Mouse (Mus musculus) limb, embryonic 12.5 days (tissue): ENCODE results near the gene Slc25a45. TPM values are rescaled to one million over a fixed set of nuclear protein-coding genes. Genes with fewer than 3 reads are reported as not detected.

ENCODE experiments used
- ATAC-seq: fragments of 200-750 bp; cut with Nextera tagmentation; 2 replicates; pipeline ENCODE4 v1.8.0; 2017; ENCODE audit warnings: low read depth, moderate TSS enrichment; ENCODE audit not compliant: insufficient number of reproducible peaks, insufficient read depth, low FRiP score, low TSS enrichment
- H3K27ac ChIP-seq: fragments of 300-500 bp; sonication (generic); 2 replicates; pipeline ENCODE4 v1.5.1; 2016; ENCODE audit warnings: mild to moderate bottlenecking, moderate library complexity
- H3K27me3 ChIP-seq: fragments of 300-500 bp; sonication (generic); 2 replicates; pipeline ENCODE4 v1.6.1; 2016; ENCODE audit warnings: mild to moderate bottlenecking, moderate library complexity
- H3K36me3 ChIP-seq: fragments of 300-500 bp; sonication (generic); 2 replicates; pipeline ENCODE4 v1.6.1; 2016; ENCODE audit warnings: mild to moderate bottlenecking, moderate library complexity
- H3K4me1 ChIP-seq: fragments of 300-500 bp; sonication (generic); replicated peaks from 2 replicates; pipeline ENCODE4 v1.6.1; 2016
- H3K4me2 ChIP-seq: fragments of 300-500 bp; sonication (generic); 2 replicates; pipeline ENCODE4 v1.6.1; 2016; ENCODE audit warnings: mild to moderate bottlenecking, moderate library complexity
- H3K4me3 ChIP-seq: fragments of 300-500 bp; sonication (generic); replicated peaks from 2 replicates; pipeline ENCODE4 v1.5.1; 2016; ENCODE audit warnings: mild to moderate bottlenecking
- H3K9ac ChIP-seq: fragments of 300-500 bp; sonication (generic); replicated peaks from 2 replicates; pipeline ENCODE4 v1.6.1; 2016; ENCODE audit warnings: mild to moderate bottlenecking, moderate library complexity
- H3K9me3 ChIP-seq: fragments of 300-500 bp; sonication (generic); 2 replicates; pipeline ENCODE4 v1.6.1; 2016; ENCODE audit warnings: mild to moderate bottlenecking, moderate library complexity
- WGBS: fragments of 180-500 bp; shearing (Covaris S2); methylation state at CpG from one replicate; pipeline ENCODE4 v1.1.7; 2016; 5-methylcytosine and 5-hydroxymethylcytosine counted together
- polyA plus RNA-seq: library from polyadenylated mRNA; unstranded; fragments of >200 nt; fragmentation: Nextera tagmentation; extraction: Ambion mirVana; gene quantifications from 2 replicates; pipeline ENCODE4 v1.2.1, GENCODE M21; 2016

Gene Slc25a45
- polyA plus RNA-seq, 1 experiment from 2014 or later, result 1.2 TPM

- H3K4me2 ChIP-seq, result peak overlapping the region; percentile 97
- no peaks in the 10 kb centered on the region for H3K36me3 ChIP-seq
Observed at GRCm38 (mm10) chr19:5925311-5925855, 47.8 kb downstream of the Slc25a45 start.

GRCm38 (mm10) chr19:5927026-5927425, 49.4 kb downstream of the Slc25a45 start:
- Histone ChIP-seq H3K9ac (no peak overlapping the region), H3K27ac (no peak overlapping the region), H3K27me3 (peaks cover 13% of the 10 kb centered on the region), H3K4me2 (no peak overlapping the region), H3K4me1 (peaks cover 23% of the 10 kb centered on the region), H3K4me3 (no peak overlapping the region), H3K36me3 (no peaks in the 10 kb centered on the region), H3K9me3 (no peaks in the 10 kb centered on the region)
- ATAC-seq, result no peak
- WGBS, result 74% methylated on average over 11 of the region's 11 CpGs

More at GRCm38 (mm10) chr19:5925311-5925855, 47.8 kb downstream of the Slc25a45 start:
- H3K4me1 ChIP-seq, result peaks cover 27% of the 10 kb centered on the region
- H3K27ac ChIP-seq, result no peak overlapping the region
- H3K27me3 ChIP-seq, result peaks cover 17% of the 10 kb centered on the region
- WGBS, result 30% methylated on average over 11 of the region's 11 CpGs
- H3K9ac ChIP-seq, result no peak overlapping the region
- H3K9me3 ChIP-seq, result no peaks in the 10 kb centered on the region
- peak overlapping the region; percentile 53 for H3K4me3 ChIP-seq
- no peak for ATAC-seq

GRCm38 (mm10) chr19:5927532-5927931, 49.9 kb downstream of the Slc25a45 start:
- Histone ChIP-seq H3K27ac (no peak overlapping the region), H3K9me3 (no peaks in the 10 kb centered on the region), H3K4me1 (peaks cover 23% of the 10 kb centered on the region), H3K9ac (no peak overlapping the region), H3K36me3 (no peaks in the 10 kb centered on the region), H3K4me3 (no peak overlapping the region), H3K4me2 (no peak overlapping the region), H3K27me3 (peaks cover 11% of the 10 kb centered on the region)
- no peak for ATAC-seq
- WGBS, result 58% methylated on average over 8 of the region's 8 CpGs

GRCm38 (mm10) chr19:5928104-5928503, 50.5 kb downstream of the Slc25a45 start:
- no peak overlapping the region for H3K4me3 ChIP-seq
- H3K9ac ChIP-seq, result no peak overlapping the region; the same call in 1 of the 2 replicates
- H3K36me3 ChIP-seq, result no peaks in the 10 kb centered on the region
- H3K4me1 ChIP-seq, result peaks cover 23% of the 10 kb centered on the region
- no peaks in the 10 kb centered on the region for H3K9me3 ChIP-seq
- H3K27ac ChIP-seq, result no peak overlapping the region
- no peak for ATAC-seq
- no peak overlapping the region for H3K4me2 ChIP-seq
- H3K27me3 ChIP-seq, result peaks cover 11% of the 10 kb centered on the region
- WGBS, result 53% methylated on average over 6 of the region's 6 CpGs

GRCm38 (mm10) chr19:5928546-5928945, 50.9 kb downstream of the Slc25a45 start:
- Histone ChIP-seq H3K27me3 (peaks cover 11% of the 10 kb centered on the region), H3K36me3 (no peaks in the 10 kb centered on the region), H3K9me3 (no peaks in the 10 kb centered on the region), H3K4me2 (no peak overlapping the region), H3K4me1 (peaks cover 21% of the 10 kb centered on the region), H3K9ac (no peak overlapping the region; the same call in 1 of the 2 replicates), H3K27ac (no peak overlapping the region), H3K4me3 (no peak overlapping the region)
- ATAC-seq, result no peak
- 38% methylated on average over 3 of the region's 3 CpGs for WGBS

- ATAC-seq, result no peak
- Histone ChIP-seq H3K27ac (no peak overlapping the region), H3K36me3 (no peaks in the 10 kb centered on the region), H3K9me3 (no peaks in the 10 kb centered on the region), H3K4me2 (no peak overlapping the region), H3K4me1 (peaks cover 16% of the 10 kb centered on the region), H3K4me3 (no peak overlapping the region), H3K27me3 (peaks cover 11% of the 10 kb centered on the region), H3K9ac (no peak overlapping the region)
- 74% methylated on average over 14 of the region's 14 CpGs for WGBS
Observed at GRCm38 (mm10) chr19:5929634-5930596, 52.3 kb downstream of the Slc25a45 start.

GRCm38 (mm10) chr19:5935266-5935665, 57.7 kb downstream of the Slc25a45 start:
- peak overlapping the region; percentile 27 for H3K9ac ChIP-seq
- ATAC-seq, result 0 out of 2 replicates have a peak, but pooled peaks have one; percentile 26
- 0 out of 2 replicates have a peak overlapping the region, but pooled peaks have one; percentile 29 for H3K27ac ChIP-seq
- H3K4me2 ChIP-seq, result no peak overlapping the region
- H3K9me3 ChIP-seq, result no peaks in the 10 kb centered on the region
- H3K4me1 ChIP-seq, result peaks cover 11% of the 10 kb centered on the region
- 28% methylated on average over 3 of the region's 3 CpGs for WGBS
- no peak overlapping the region for H3K4me3 ChIP-seq
- peaks cover 3% of the 10 kb centered on the region; the same call in 1 of the 2 replicates for H3K27me3 ChIP-seq
- peaks cover 12% of the 10 kb centered on the region for H3K36me3 ChIP-seq

Other genes starting within 250 kb of the Slc25a45 start
- gene Rela, start 240.3 kb upstream of the Slc25a45 start, polyA plus RNA-seq, result 44.7 and 45.9 TPM in 2 replicates
- 26.5 and 27.6 TPM in 2 replicates for gene Sipa1, start 214.1 kb upstream of the Slc25a45 start, polyA plus RNA-seq
- gene Map3k11, start 189.1 kb upstream of the Slc25a45 start, polyA plus RNA-seq, result 19.4 and 19.6 TPM in 2 replicates
- 35.9 and 38.3 TPM in 2 replicates for gene Pcnx3, start 188.9 kb upstream of the Slc25a45 start, polyA plus RNA-seq
- 0.40 TPM in 1 of 2 replicates, not detected in the other for gene Kcnk7, start 173.4 kb upstream of the Slc25a45 start, polyA plus RNA-seq
- 15.9 and 16.5 TPM in 2 replicates for gene Ehbp1l1, start 151.5 kb upstream of the Slc25a45 start, polyA plus RNA-seq
- 140 and 143 TPM in 2 replicates for gene Fam89b, start 148.2 kb upstream of the Slc25a45 start, polyA plus RNA-seq
- 17.0 and 30.3 TPM in 2 replicates for gene Ltbp3, start 136.9 kb upstream of the Slc25a45 start, polyA plus RNA-seq
- 74.9 and 78.0 TPM in 2 replicates for gene Scyl1, start 106.4 kb upstream of the Slc25a45 start, polyA plus RNA-seq
- gene Frmd8, start 2.5 kb upstream of the Slc25a45 start, polyA plus RNA-seq, result 37.2 and 41.4 TPM in 2 replicates
- gene Tigd3, start 16.3 kb downstream of the Slc25a45 start, polyA plus RNA-seq, result 5.5 and 6.6 TPM in 2 replicates
- 192 and 199 TPM in 2 replicates for gene Dpf2, start 35.2 kb downstream of the Slc25a45 start, polyA plus RNA-seq
- gene Cdc42ep2, start 47.0 kb downstream of the Slc25a45 start, polyA plus RNA-seq, result 2.7 and 3.0 TPM in 2 replicates
- gene Pola2, start 86.4 kb downstream of the Slc25a45 start, polyA plus RNA-seq, result 91.5 and 91.9 TPM in 2 replicates
- gene Slc22a20, start 108.3 kb downstream of the Slc25a45 start, polyA plus RNA-seq, result not detected in 2 replicates
- gene Capn1, start 138.1 kb downstream of the Slc25a45 start, polyA plus RNA-seq, result 7.0 and 7.7 TPM in 2 replicates
- 25.1 and 28.0 TPM in 2 replicates for gene Syvn1, start 168.8 kb downstream of the Slc25a45 start, polyA plus RNA-seq
- 76.7 and 79.1 TPM in 2 replicates for gene Mrpl49, start 180.0 kb downstream of the Slc25a45 start, polyA plus RNA-seq
- 775 and 779 TPM in 2 replicates for gene Fau, start 180.0 kb downstream of the Slc25a45 start, polyA plus RNA-seq
- 33.1 and 39.0 TPM in 2 replicates for gene Znhit2, start 183.4 kb downstream of the Slc25a45 start, polyA plus RNA-seq
- gene Tm7sf2, start 190.6 kb downstream of the Slc25a45 start, polyA plus RNA-seq, result 24.4 and 26.3 TPM in 2 replicates
- gene Vps51, start 199.4 kb downstream of the Slc25a45 start, polyA plus RNA-seq, result 67.7 and 72.7 TPM in 2 replicates
- gene Tmem262, start 202.2 kb downstream of the Slc25a45 start, polyA plus RNA-seq, result not detected in 2 replicates
- gene Gm28374, start 204.4 kb downstream of the Slc25a45 start, polyA plus RNA-seq, result 2.7 and 4.1 TPM in 2 replicates
- gene Zfpl1, start 207.1 kb downstream of the Slc25a45 start, polyA plus RNA-seq, result 71.5 and 75.6 TPM in 2 replicates
- 45.1 and 49.7 TPM in 2 replicates for gene Cdca5, start 207.2 kb downstream of the Slc25a45 start, polyA plus RNA-seq
- gene AC131692.1, start 216.6 kb downstream of the Slc25a45 start, polyA plus RNA-seq, result 0.56 and 0.82 TPM in 2 replicates
- 0.54 and 0.71 TPM in 2 replicates for gene Naaladl1, start 228.0 kb downstream of the Slc25a45 start, polyA plus RNA-seq
- gene Sac3d1, start 240.8 kb downstream of the Slc25a45 start, polyA plus RNA-seq, result 55.0 and 58.8 TPM in 2 replicates